Mouse (Mus musculus) ES-E14 (cell line): ENCODE results near the gene C2cd4b. TPM values are rescaled to one million over a fixed set of nuclear protein-coding genes. Genes with fewer than 3 reads are reported as not detected.
"Not testable (repeated sequence)": the region's sequence is repeated elsewhere in the genome, so short reads cannot be mapped to it uniquely, and the experiment has no call there.

Experiments
- DNase-seq: peaks from one replicate; pipeline ENCODE4 v3.0.0-alpha.2; 2013; ENCODE audit warnings: low read depth, low spot score
- H3K27ac ChIP-seq: 2 replicates; pipeline ENCODE4 v1.5.1; 2012; ENCODE audit warnings: low read depth, mild to moderate bottlenecking, low read length, moderate library complexity, mixed read lengths; ENCODE audit not compliant: poor library complexity, insufficient read depth, severe bottlenecking
- H3K36me3 ChIP-seq: 2 replicates; pipeline ENCODE4 v1.6.1; 2012; ENCODE audit warnings: mild to moderate bottlenecking, low read length, moderate library complexity, mixed read lengths; ENCODE audit not compliant: control insufficient read depth, poor library complexity, insufficient read depth, severe bottlenecking
- H3K4me1 ChIP-seq, 2 experiments: fragments of 150-350 bp in 1 of 2; sonication (generic) in 1 of 2; 2 replicates each; pipeline ENCODE4 v1.6.1; 2012; ENCODE audit warnings: low read length in 2 of 2, mild to moderate bottlenecking in 1 of 2, mixed read lengths in 1 of 2; ENCODE audit not compliant: control insufficient read depth in 2 of 2, insufficient read depth in 2 of 2, poor library complexity in 1 of 2
- H3K4me3 ChIP-seq, 2 experiments: fragments of 150-350 bp in 1 of 2; sonication (generic) in 1 of 2; 2 replicates each; pipeline ENCODE4 v1.5.1; 2012; ENCODE audit warnings: low read length in 2 of 2, low read depth in 1 of 2, mild to moderate bottlenecking in 1 of 2, mixed read lengths in 1 of 2; ENCODE audit not compliant: insufficient read depth in 1 of 2, poor library complexity in 1 of 2, severe bottlenecking in 1 of 2
- H3K9ac ChIP-seq: 2 replicates; pipeline ENCODE4 v1.6.1; 2012; ENCODE audit warnings: low read depth, mild to moderate bottlenecking, low read length, mixed read lengths; ENCODE audit not compliant: poor library complexity, insufficient read depth, severe bottlenecking
- H3K9me3 ChIP-seq: fragments of 150-350 bp; sonication (generic); 2 replicates; pipeline ENCODE4 v1.6.1; 2012; ENCODE audit warnings: low read depth, mild to moderate bottlenecking, low read length; ENCODE audit not compliant: control insufficient read depth, insufficient read depth
- CHD2 ChIP-seq: IDR thresholded peaks from 2 replicates; pipeline ENCODE4 v1.6.1; 2014; ENCODE audit warnings: mild to moderate bottlenecking, low read depth, low read length, inconsistent platforms
- HCFC1 ChIP-seq: IDR thresholded peaks from 2 replicates; pipeline ENCODE4 v1.6.1; 2012; ENCODE audit warnings: low read length, inconsistent platforms, borderline replicate concordance; ENCODE audit not compliant: insufficient read depth
- MAFK ChIP-seq: IDR thresholded peaks from 2 replicates; pipeline ENCODE4 v1.6.1; 2014; ENCODE audit warnings: mild to moderate bottlenecking, low read depth, low read length, inconsistent platforms; ENCODE audit not compliant: insufficient read depth
- ZC3H11A ChIP-seq: IDR thresholded peaks from 2 replicates; pipeline ENCODE4 v1.6.1; 2012; ENCODE audit warnings: low read depth, mild to moderate bottlenecking, inconsistent platforms, low read length, borderline replicate concordance
- ZNF384 ChIP-seq: IDR thresholded peaks from 2 replicates; pipeline ENCODE4 v1.6.1; 2012; ENCODE audit warnings: low read depth, low read length, inconsistent platforms
- in situ Hi-C, 2 experiments: fragments of 600-800 bp; cut with MboI; formaldehyde crosslinking; loops; one replicate each; pipeline ENCODE4 v1.15.1; 2025; ENCODE audit warnings: low sequenced_read_pairs in 2 of 2, inconsistent platforms in 1 of 2; ENCODE audit not compliant: unreplicated experiment in 2 of 2
- total RNA-seq: library from RNA; depleted of rRNA; stranded (reverse); fragments of 300-350 nt; gene quantifications from 2 replicates; pipeline ENCODE4 v1.2.3, GENCODE M21; 2012

Gene C2cd4b
- total RNA-seq, 1 experiment, result 1.1 TPM

GRCm38 (mm10) chr9:67735426-67735825, 23.8 kb upstream of the C2cd4b start:
- TF ChIP-seq ZNF384, result no peak; the same call in 1 of the 2 replicates
- TF ChIP-seq MAFK, result no peak
- no peak for TF ChIP-seq CHD2
- no peak for TF ChIP-seq HCFC1
- TF ChIP-seq ZC3H11A, result no peak
- in situ Hi-C loops, result no loop called here
- DNase-seq, result peak; percentile 80

GRCm38 (mm10) chr9:67741256-67741655, 18.0 kb upstream of the C2cd4b start:
- no peak for DNase-seq
- no peak for TF ChIP-seq ZC3H11A
- TF ChIP-seq HCFC1, result no peak
- TF ChIP-seq CHD2, result no peak
- TF ChIP-seq ZNF384, result no peak
- TF ChIP-seq MAFK, result no peak
- Histone ChIP-seq H3K27ac (no peak overlapping the region), H3K36me3 (no peaks in the 10 kb centered on the region), H3K4me3 (no peak overlapping the region), H3K9me3 (no peaks in the 10 kb centered on the region), H3K9ac (no peak overlapping the region), H3K4me1 (0 out of 4 replicates have a peak, but pooled peaks cover 0 to 2% of the 10 kb centered on the region in 2 experiments)
- in situ Hi-C loops, result no loop called here

More at GRCm38 (mm10) chr9:67735426-67735825, 23.8 kb upstream of the C2cd4b start:
- H3K36me3 ChIP-seq, result no peaks in the 10 kb centered on the region
- H3K27ac ChIP-seq, result no peak overlapping the region
- H3K4me3 ChIP-seq, result no peak overlapping the region
- no peak overlapping the region for H3K9ac ChIP-seq
- no peaks in the 10 kb centered on the region for H3K9me3 ChIP-seq
- H3K4me1 ChIP-seq, result 0 out of 4 replicates have a peak, but pooled peaks cover 0 to 2% of the 10 kb centered on the region in 2 experiments

GRCm38 (mm10) chr9:67753411-67754182, 5.6 kb upstream of the C2cd4b start:
- peak; percentile 29 for DNase-seq
- no peak for TF ChIP-seq MAFK
- TF ChIP-seq ZNF384, result no peak
- no peak for TF ChIP-seq ZC3H11A
- no peak for TF ChIP-seq HCFC1
- no peak for TF ChIP-seq CHD2
- Histone ChIP-seq H3K9me3 (no peaks in the 10 kb centered on the region), H3K27ac (no peak overlapping the region), H3K36me3 (no peaks in the 10 kb centered on the region), H3K4me3 (no peak overlapping the region; a peak in 1 of 4 replicates), H3K9ac (no peak overlapping the region), H3K4me1 (no peaks in the 10 kb centered on the region)
- in situ Hi-C loops, result no loop called here

GRCm38 (mm10) chr9:67754713-67755112, 4.5 kb upstream of the C2cd4b start:
- in situ Hi-C loops, result no loop called here
- no peaks in the 10 kb centered on the region for H3K36me3 ChIP-seq
- no peaks in the 10 kb centered on the region for H3K4me1 ChIP-seq
- H3K27ac ChIP-seq, result no peak overlapping the region
- no peak overlapping the region for H3K4me3 ChIP-seq
- DNase-seq, result no peak
- H3K9ac ChIP-seq, result no peak overlapping the region
- TF ChIP-seq ZC3H11A, result no peak
- TF ChIP-seq MAFK, result no peak
- TF ChIP-seq HCFC1, result no peak
- no peak for TF ChIP-seq CHD2
- no peak for TF ChIP-seq ZNF384
- H3K9me3 ChIP-seq, result no peaks in the 10 kb centered on the region

- TF ChIP-seq CHD2 (no peak), ZNF384 (no peak), ZC3H11A (0 out of 2 replicates have a peak, but pooled peaks have one; percentile 12), HCFC1 (no peak)
- Histone ChIP-seq H3K27ac (no peak overlapping the region), H3K4me3 (peak overlapping the region; percentile 23 to 77; a peak in 3 of 4 replicates), H3K9ac (no peak overlapping the region), H3K9me3 (no peaks in the 10 kb centered on the region), H3K4me1 (no peaks in the 10 kb centered on the region), H3K36me3 (no peaks in the 10 kb centered on the region)
- peak; percentile 56 for DNase-seq
- in situ Hi-C loops, result no loop called here
Measured at GRCm38 (mm10) chr9:67758686-67759085, 551 bp upstream of the C2cd4b start.

GRCm38 (mm10) chr9:67759956-67760764, 923 bp downstream of the C2cd4b start:
- H3K9me3 ChIP-seq, H3K27ac ChIP-seq, H3K36me3 ChIP-seq, H3K4me1 ChIP-seq, in situ Hi-C loops: not testable (repeated sequence)
- DNase-seq, result peak; percentile 51
- H3K9ac ChIP-seq, result peak overlapping the region; percentile 78
- peak overlapping the region; percentile 79 for H3K4me3 ChIP-seq
